Mouse (Mus musculus): ENCODE measurements at regions not wholly inside any gene's neighbourhood (a gene's known extent, or its start where the extent isn't known, plus 50 kb on each side); places are given as distances from the start of the nearest gene placed in this dataset.
A peak's percentile ranks its signal among the peaks of the same experiment; 100 is the strongest.

GRCm38 (mm10) chr1:75936596-75936995, 390.5 kb downstream of the Slc4a3 start:
- H3K4me1 ChIP-seq (ENCODE audit: control insufficient read depth, insufficient read depth) = peaks cover 20% of the 10 kb centered on the region; the same call in 1 of the 2 replicates
- peak; percentile 75 for ATAC-seq (ENCODE audit: insufficient read depth, low read depth)
- H3K9me3 ChIP-seq (replicated peaks; ENCODE audit: control insufficient read depth, low read length) = no peaks in the 10 kb centered on the region
- H3K27me3 ChIP-seq (ENCODE audit: control insufficient read depth, insufficient read depth, low read length) = no peaks in the 10 kb centered on the region
- 16% methylated on average over 13 of the region's 13 CpGs for whole genome bisulfite sequencing
- peak overlapping the region; percentile 81 for H3K27ac ChIP-seq (ENCODE audit: low read depth)
- no peak overlapping the region for H3K9ac ChIP-seq (replicated peaks; ENCODE audit: low read depth, low read length)
- H3K4me2 ChIP-seq (ENCODE audit: low read depth, low read length) = peak overlapping the region; percentile 38
- H3K36me3 ChIP-seq (replicated peaks; ENCODE audit: control insufficient read depth, insufficient read depth, low read length) = no peaks in the 10 kb centered on the region
- DNase-seq (ENCODE audit: low spot score) = peak; percentile 78
- TF ChIP-seq CTCF (IDR thresholded peaks at IDR 0.05; ENCODE audit: low read depth) (peak; percentile 6; the same call in 1 of the 2 replicates), EP300 (IDR thresholded peaks at IDR 0.05; ENCODE audit: low read depth) (no peak)
- no peak overlapping the region for H3K4me3 ChIP-seq (ENCODE audit: low read depth, low read length)

- H3K4me3 ChIP-seq (ENCODE audit: low read depth, low read length) = no peak overlapping the region
- ATAC-seq (ENCODE audit: insufficient read depth, low read depth) = no peak
- H3K9me3 ChIP-seq (replicated peaks; ENCODE audit: control insufficient read depth, low read length) = no peaks in the 10 kb centered on the region
- H3K27me3 ChIP-seq (ENCODE audit: control insufficient read depth, insufficient read depth, low read length) = no peaks in the 10 kb centered on the region
- H3K9ac ChIP-seq (replicated peaks; ENCODE audit: low read depth, low read length) = no peak overlapping the region
- peak overlapping the region; percentile 81; the same call in 1 of the 2 replicates for H3K27ac ChIP-seq (ENCODE audit: low read depth)
- H3K4me2 ChIP-seq (ENCODE audit: low read depth, low read length) = no peak overlapping the region
- peaks cover 20% of the 10 kb centered on the region; the same call in 1 of the 2 replicates for H3K4me1 ChIP-seq (ENCODE audit: control insufficient read depth, insufficient read depth)
- no peaks in the 10 kb centered on the region for H3K36me3 ChIP-seq (replicated peaks; ENCODE audit: control insufficient read depth, insufficient read depth, low read length)
- TF ChIP-seq EP300 (IDR thresholded peaks at IDR 0.05; ENCODE audit: low read depth) (no peak), CTCF (IDR thresholded peaks at IDR 0.05; ENCODE audit: low read depth) (no peak)
- DNase-seq (ENCODE audit: low spot score) = no peak
- 38% methylated on average over 5 of the region's 5 CpGs for WGBS
Measured at GRCm38 (mm10) chr1:75937331-75937730, 391.3 kb downstream of the Slc4a3 start.

GRCm38 (mm10) chr1:75946290-75946839, 400.3 kb downstream of the Slc4a3 start:
- no peaks in the 10 kb centered on the region for H3K36me3 ChIP-seq (replicated peaks; ENCODE audit: control insufficient read depth, insufficient read depth, low read length)
- H3K9ac ChIP-seq (replicated peaks; ENCODE audit: low read depth, low read length) = no peak overlapping the region
- peak overlapping the region; percentile 57 for H3K27ac ChIP-seq (ENCODE audit: low read depth)
- H3K9me3 ChIP-seq (replicated peaks; ENCODE audit: control insufficient read depth, low read length) = no peaks in the 10 kb centered on the region
- 49% methylated on average over 5 of the region's 5 CpGs for WGBS
- H3K27me3 ChIP-seq (ENCODE audit: control insufficient read depth, insufficient read depth, low read length) = no peaks in the 10 kb centered on the region
- peak; percentile 82 for ATAC-seq (ENCODE audit: insufficient read depth, low read depth)
- TF ChIP-seq EP300 (IDR thresholded peaks at IDR 0.05; ENCODE audit: low read depth) (peak; percentile 57), CTCF (IDR thresholded peaks at IDR 0.05; ENCODE audit: low read depth) (no peak)
- H3K4me2 ChIP-seq (ENCODE audit: low read depth, low read length) = no peak overlapping the region
- peak; percentile 21 for DNase-seq (ENCODE audit: low spot score)
- no peak overlapping the region for H3K4me3 ChIP-seq (ENCODE audit: low read depth, low read length)
- 0 out of 2 replicates have a peak, but pooled peaks cover 12% of the 10 kb centered on the region for H3K4me1 ChIP-seq (ENCODE audit: control insufficient read depth, insufficient read depth)

GRCm38 (mm10) chr1:75978203-75978986, 432.3 kb downstream of the Slc4a3 start:
- H3K4me3 ChIP-seq (ENCODE audit: low read depth, low read length) = no peak overlapping the region
- no peak overlapping the region for H3K9ac ChIP-seq (replicated peaks; ENCODE audit: low read depth, low read length)
- H3K27me3 ChIP-seq (ENCODE audit: control insufficient read depth, insufficient read depth, low read length) = no peaks in the 10 kb centered on the region
- no peaks in the 10 kb centered on the region for H3K9me3 ChIP-seq (replicated peaks; ENCODE audit: control insufficient read depth, low read length)
- 76% methylated on average over 9 of the region's 9 CpGs for WGBS
- DNase-seq (ENCODE audit: low spot score) (no peak), ATAC-seq (ENCODE audit: insufficient read depth, low read depth) (no peak)
- no peak for TF ChIP-seq EP300 (IDR thresholded peaks at IDR 0.05; ENCODE audit: low read depth)
- TF ChIP-seq CTCF (IDR thresholded peaks at IDR 0.05; ENCODE audit: low read depth) = no peak
- no peak overlapping the region for H3K4me2 ChIP-seq (ENCODE audit: low read depth, low read length)
- no peaks in the 10 kb centered on the region for H3K4me1 ChIP-seq (ENCODE audit: control insufficient read depth, insufficient read depth)
- H3K36me3 ChIP-seq (replicated peaks; ENCODE audit: control insufficient read depth, insufficient read depth, low read length) = no peaks in the 10 kb centered on the region
- no peak overlapping the region for H3K27ac ChIP-seq (ENCODE audit: low read depth)

GRCm38 (mm10) chr1:75983057-75983456, 437.0 kb downstream of the Slc4a3 start:
- no peaks in the 10 kb centered on the region for H3K27me3 ChIP-seq (ENCODE audit: control insufficient read depth, insufficient read depth, low read length)
- ATAC-seq (ENCODE audit: insufficient read depth, low read depth) (no peak), DNase-seq (ENCODE audit: low spot score) (no peak)
- H3K4me1 ChIP-seq (ENCODE audit: control insufficient read depth, insufficient read depth) = no peaks in the 10 kb centered on the region
- no peaks in the 10 kb centered on the region for H3K36me3 ChIP-seq (replicated peaks; ENCODE audit: control insufficient read depth, insufficient read depth, low read length)
- WGBS = 70% methylated on average over 8 of the region's 8 CpGs
- H3K9ac ChIP-seq (replicated peaks; ENCODE audit: low read depth, low read length) = no peak overlapping the region
- no peak overlapping the region for H3K4me2 ChIP-seq (ENCODE audit: low read depth, low read length)
- TF ChIP-seq EP300 (IDR thresholded peaks at IDR 0.05; ENCODE audit: low read depth) = no peak
- TF ChIP-seq CTCF (IDR thresholded peaks at IDR 0.05; ENCODE audit: low read depth) = no peak
- H3K4me3 ChIP-seq (ENCODE audit: low read depth, low read length) = no peak overlapping the region
- H3K9me3 ChIP-seq (replicated peaks; ENCODE audit: control insufficient read depth, low read length) = no peaks in the 10 kb centered on the region
- H3K27ac ChIP-seq (ENCODE audit: low read depth) = no peak overlapping the region

All from heart, postnatal 0 days (tissue).